Mouse (Mus musculus) cerebellum, postnatal 36 days (tissue): ENCODE measurements around the gene Blm.
A peak's percentile ranks its signal among the peaks of the same experiment; 100 is the strongest.

ENCODE experiments used
- DNase-seq, 2 experiments: peaks; one replicate each; pipeline ENCODE4 v3.0.0; 2021 to 2022; ENCODE audit warnings: mixed read lengths in 2 of 2

Gene Blm

DNA sequence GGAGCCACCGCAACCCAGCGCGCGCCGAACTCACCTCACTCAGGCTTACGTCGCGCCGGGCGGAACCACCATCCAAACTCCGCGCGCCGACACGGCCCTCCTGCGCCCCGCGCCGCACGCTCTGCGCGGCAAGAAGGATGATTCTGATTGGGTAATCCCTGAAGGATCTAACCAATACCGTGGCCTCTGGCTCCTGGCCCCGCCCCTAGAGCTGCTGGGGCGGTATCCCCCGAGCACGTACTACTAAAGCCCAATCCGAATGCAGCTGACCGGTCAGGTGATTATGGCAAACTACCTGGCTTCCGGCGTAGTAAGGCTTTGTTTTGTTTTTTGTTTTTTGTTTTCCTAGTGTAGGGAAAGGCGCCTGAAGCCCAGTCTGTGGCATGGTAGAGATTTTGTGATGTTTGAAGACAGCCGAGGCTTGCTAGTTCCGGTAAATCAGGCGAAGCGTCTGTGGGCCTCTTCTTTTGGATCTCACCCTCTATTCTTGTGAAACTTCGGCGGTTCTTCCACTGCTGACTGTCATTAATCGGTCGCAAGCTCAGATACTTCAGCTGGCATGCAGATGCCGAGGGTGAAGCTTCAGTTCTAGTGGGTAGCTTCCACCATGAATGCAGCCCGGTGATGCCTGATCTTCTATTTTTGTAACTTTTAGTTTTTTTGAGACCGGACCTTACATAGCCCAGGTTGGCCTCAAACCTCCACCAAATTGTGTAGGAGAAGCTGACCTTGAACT, at the start of gene Blm:
Gene Blm, minus strand, starts transcription at position 111 of the 736 bp plus-strand sequence.
- DNase-seq: peak; percentile 96 to 97

DNA sequence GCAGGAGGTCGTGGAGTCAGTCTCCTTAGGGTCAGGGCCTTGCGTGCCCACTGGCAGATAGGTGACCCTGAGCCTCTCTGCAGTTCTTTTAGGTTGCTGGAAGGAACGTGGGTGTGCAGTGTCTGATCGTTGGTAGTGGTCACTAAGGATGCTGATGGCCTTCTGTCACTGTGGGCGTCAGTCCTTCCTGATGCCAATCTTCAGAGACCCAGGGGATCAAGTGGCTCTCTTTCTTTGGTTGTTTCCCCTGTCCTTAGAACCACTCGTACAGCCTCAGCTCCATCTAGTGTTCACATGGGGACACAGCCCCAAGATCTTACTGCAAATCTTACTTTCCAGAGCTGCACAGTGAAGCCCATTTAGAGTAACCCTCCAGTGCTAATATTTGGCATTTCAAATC, 49.1 kb upstream of the Blm start:
- peak; percentile 54 to 64 for DNase-seq

DNA sequence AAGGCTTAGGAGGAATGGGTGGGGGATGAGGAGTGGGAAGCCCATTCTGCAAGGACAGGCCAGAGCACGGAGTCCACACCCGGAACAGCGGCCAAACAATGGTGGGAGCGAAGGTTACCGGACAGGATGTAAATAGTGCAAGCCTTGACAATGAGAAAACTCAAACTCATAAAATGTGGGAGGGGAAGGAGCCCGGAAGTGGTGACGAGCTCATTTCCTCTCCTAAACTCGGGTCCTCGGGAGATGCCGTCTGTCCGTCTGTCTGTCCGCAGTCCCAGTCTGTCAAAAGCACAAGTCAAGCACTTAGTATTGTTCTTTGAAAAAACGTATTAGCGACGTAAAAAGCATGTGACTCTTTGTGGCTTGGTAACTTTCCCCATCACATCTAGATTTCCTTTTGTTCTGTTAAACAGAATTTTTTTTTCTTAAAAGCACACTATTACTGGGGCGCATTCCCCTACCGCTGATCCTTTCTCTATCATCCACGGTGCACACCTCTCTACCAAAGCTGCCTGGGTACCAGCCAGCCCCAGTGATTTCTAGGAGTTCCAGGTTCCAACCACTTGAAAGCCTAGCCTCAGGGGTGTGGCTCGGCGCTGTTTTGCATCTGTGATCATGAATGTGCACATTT, 48.0 kb upstream of the Blm start:
- DNase-seq: no peak

DNA sequence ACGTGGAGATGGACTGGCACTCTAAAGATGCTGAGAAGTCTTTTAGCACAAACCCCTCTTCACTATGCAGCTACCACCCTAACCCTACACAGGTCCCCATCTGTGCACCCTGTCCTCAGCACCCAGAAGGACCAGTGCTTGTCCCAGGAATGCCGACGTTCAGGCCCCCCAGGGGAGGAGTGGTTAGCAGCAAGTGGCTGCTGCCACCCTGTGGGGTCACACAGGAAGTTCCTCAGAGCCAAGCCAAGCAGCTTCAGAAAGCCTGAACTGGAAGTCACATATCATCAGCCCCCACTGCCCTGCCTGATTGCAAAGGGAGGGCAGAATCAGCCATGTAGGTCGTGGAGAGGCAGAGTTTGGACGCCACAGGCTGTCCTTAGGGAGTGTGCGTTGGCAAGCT, 45.4 kb upstream of the Blm start:
- DNase-seq: peak; percentile 30 to 47

DNA sequence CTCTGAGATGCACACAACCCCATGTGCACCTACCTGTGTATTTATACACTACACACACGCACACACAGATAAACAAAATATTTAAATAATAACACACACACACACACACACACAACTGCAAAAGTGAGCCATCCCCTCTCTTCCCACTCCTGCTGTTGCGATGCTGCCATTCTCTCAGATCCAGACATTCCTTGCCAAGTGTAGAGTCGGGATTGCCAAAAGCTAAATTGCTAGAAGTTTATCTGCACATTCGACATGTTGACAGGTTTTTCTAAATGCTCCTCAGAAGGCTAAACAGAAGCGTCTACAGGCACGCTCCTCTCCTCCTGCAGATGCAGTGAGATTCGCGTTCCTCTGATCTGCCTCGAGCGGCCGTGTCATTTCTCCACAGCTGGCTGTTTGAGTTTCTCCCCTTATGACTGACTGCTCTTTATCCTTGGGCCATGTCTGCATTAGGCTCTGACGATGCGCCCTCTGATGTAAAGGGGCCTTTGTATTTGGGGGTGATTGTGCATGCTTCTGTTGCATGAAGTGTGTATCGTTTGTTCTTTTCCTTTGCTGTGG, 42.6 kb upstream of the Blm start:
- no peak for DNase-seq

DNA sequence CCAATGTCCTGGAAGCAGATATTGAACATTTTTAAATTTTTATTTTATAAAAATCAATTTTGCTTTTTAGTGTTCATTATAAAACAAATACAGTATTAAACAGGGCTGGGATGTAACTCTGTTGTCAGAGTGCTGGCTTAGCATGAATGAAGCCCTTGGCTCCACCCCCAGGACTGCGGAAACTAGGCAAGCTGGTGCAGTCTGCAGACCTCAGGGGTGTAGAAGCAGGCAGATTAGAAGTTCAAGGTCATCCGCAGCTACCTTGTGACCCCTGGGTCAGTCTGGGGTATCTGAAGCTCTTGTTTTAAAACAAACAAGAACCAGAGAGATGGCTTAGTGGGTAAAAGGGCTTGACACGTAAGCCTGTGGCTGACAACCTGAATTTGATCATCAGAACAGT, 41.7 kb upstream of the Blm start:
- DNase-seq: no peak

DNA sequence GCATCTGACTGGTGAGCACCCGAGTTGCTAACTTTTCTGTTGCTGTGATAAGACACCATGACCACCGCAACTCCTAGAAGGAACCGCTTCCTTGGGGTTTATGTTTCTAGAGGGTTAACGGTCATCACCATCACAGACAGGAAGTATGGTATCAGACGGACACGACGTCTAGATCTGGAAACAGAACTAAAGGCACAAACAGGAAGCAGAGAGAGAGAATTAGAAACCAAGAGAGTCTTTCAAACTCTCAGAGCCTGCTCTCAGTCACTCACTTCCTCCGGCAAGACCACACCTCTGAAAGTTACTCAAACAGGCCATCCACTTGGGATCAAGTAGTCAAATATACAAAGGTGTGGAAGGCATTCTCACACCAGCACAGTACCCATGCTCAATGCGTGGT, 40.8 kb upstream of the Blm start:
- DNase-seq: no peak

DNA sequence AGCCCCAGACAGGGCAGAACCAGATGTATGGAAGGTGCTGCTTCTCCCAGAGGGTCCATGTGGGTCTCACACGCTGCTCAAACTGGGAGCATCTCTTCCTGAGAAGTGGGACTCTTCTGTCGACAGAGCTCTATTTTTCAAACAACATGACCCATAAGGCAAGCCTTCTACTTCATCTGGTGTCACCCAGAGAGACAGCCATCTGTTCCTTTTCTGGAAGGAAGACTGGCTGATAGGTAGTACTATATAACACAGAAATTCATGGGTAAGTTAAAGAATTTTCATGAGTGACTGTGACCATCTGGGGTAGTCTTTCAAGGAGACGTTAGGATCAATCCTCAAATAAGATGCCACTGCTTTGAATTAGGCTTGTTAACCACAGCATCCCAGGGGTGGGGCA, 38.2 kb upstream of the Blm start:
- DNase-seq: peak in 1 of 2 experiments; percentile 25

DNA sequence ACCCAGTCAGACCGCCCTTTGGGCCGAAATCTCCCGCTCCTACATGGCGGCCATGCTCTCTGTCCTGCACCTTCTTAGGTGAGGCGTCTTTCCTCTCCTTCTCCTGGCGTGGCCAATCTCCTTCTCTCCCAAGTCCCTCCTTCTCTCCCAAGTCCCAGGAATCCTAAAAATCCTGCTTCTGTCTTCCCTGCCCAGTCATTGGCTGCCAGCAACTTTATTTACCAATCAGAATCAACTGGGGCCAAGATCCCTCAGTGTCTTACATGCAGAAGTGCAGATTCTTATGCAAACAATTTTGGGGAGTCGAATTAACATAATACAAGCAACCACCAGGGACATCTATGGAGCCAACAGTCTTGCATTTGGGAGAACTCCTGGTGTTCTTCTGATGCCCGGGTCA, 33.1 kb upstream of the Blm start:
- no peak for DNase-seq

DNA sequence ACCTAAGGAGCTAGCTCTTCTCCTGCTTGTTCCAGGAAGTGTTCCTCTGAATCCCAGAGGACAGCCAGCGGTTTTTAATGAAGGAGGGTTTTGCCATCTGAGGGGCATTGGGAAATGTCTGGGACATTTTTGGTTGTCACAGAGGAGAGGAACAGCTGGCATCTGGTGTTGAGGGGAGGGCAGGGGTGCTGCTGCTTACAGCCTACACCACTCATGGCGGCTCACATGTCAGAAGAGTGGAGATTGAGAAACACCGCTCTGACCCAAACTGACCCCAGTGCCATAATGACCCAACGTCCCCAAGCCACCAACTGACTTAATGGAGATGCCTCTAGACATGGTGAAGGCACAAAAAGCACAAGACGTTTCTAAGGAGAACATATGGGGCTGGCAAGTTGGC, 27.0 kb upstream of the Blm start:
- DNase-seq: no peak

DNA sequence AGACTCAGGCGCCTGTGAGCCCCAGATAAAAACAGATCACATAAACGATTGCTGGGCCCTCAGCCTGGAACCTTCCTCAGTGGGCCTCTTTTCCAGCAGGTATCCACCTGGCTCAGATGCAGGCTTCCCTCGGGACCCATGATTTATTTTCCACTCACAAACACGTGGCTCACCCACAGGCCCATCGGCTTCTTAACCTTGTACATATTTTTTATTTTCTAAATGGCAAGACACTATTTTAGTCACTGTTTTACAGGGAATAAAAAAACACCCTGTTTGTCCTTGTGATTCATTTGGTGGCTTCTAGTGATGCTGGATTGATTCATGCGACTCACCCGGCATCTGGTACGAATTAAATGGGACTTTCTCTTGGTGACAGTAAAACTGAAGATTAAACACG, 26.4 kb upstream of the Blm start:
- no peak for DNase-seq

DNA sequence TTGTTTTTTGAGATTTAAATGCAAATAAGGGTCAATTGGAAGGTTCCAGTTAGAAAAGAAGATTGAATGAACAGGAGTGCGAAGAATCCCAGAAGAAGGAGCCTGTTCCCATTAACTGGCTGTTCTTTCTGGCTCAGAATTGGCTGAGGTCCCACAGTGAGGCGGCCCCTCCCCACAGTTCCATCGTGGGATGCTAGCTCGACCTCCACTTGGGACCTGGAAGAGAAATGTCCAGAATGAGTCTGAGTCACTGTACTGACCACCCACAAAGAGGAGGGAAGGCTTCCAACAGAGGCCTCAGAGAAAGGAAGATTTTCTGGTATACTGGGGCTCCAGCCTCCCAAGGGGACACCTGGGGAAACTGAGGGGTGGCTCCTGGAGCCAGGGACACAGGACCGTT, 23.7 kb upstream of the Blm start:
- DNase-seq: no peak

DNA sequence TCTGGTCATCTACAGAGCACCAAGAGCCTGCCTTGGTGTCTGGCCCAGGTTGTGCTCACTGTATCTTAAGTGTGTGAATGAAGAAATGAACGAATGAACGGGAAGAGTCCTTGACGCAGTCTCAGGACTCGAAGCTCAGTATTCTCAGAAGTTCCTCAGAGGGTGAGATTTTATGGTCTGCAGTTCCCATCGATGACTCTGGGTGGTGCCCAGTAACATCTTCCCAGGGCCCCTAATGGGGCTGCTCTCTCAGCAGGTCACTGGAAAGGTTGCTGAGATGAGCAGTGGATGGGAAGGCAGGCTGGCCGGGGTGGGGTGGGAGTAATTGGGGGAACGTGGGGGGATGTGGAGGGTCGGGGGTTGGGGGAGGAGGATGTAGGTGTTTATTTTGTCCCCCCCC, 23.2 kb upstream of the Blm start:
- no peak for DNase-seq

DNA sequence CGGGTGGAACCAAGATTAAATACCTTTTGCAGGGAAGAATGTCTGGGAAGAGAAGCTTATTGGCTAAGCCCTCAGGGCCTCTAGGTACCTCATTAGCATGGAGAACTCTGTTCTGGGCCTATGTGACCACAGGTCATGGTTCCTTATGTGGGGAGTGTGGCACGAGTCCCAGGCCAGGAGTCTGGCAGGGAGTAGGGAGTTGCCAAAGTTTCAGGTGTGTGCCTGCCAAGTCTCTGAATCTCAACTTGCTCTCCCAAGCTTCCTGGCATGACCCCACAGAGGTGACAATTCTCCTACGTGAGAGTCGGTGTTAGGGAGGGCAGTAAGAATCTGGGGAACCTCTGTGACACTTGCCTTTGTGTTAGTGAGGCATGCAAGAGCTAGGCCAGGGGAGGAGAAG, 22.2 kb upstream of the Blm start:
- DNase-seq: no peak

DNA sequence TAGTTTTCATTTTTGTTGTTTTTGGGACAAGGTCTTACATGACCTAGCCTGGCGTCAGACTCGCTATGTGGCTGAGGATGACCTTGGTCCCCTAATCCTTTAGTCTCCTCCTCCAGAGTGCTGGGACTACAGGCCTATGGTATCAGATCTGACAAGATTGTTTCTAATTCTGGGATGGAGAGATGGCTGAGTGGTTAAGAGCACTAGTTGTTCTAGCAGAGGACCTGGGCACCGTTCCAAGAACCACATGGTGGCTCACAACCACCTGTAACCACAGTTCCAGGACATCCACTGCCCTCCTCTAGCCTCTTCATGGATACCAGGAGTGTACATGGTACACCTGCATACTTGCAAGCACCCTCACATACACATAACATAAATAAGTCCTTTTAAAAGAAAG, 21.2 kb upstream of the Blm start:
- DNase-seq: peak in 1 of 2 experiments; percentile 12

DNA sequence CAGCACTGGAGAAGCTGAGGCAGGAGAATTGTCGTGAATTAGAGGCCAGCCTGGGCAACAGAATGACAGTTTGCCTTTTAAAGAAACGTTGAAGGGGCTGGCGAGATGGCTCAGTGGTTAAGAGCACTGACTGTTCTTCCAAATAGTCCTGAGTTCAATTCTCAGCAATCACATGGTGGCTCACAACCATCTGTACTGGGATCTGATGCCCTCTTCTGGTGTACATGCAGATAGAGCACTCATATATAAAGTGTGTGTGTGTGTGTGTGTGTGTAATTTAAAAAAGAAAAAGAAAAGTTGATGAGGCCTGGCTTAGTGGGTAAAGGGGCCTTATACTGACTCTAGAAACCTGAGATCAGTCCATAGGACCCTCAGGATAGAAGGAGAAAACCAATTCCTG, 20.2 kb upstream of the Blm start:
- DNase-seq: no peak

DNA sequence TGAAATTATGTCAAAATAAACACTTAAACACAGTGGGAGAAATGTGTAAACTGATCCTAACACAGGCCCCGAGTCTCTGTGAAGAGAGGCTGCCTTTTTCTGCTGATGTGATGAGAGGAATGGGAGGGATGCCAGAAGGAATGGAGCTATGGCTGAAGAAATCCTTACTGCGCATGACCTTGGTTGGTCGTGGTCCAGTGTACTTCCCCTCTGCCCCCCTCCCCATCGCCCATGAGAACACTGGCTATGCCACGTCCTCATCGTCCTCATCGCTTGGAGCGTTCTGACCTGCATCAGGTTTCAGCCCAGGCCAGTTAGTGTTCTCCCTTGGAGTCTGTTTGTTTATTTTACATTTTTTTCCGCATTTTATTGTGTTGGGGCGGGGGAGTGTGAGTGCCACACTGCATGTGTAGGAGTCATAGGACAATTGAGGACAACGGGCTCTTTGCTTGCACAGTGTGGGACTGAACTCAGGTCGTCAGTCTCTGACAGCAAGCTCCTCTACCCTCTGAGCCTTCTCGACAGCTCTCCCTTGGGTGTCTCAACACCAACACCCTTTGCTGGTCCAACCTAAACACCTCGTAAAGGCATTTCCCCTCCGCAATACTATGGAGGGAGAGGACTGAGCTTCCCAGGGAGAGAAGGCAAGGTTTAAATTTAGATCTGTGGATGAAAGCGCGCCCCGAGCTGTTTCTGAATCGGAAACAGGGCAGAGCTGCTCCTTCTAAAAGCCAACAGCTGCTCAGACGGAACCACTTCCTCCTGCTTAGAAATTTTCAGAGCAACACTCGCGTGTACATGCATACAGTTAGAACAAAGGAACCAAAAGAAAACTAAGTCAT, 19.5 kb upstream of the Blm start:
- DNase-seq: no peak

DNA sequence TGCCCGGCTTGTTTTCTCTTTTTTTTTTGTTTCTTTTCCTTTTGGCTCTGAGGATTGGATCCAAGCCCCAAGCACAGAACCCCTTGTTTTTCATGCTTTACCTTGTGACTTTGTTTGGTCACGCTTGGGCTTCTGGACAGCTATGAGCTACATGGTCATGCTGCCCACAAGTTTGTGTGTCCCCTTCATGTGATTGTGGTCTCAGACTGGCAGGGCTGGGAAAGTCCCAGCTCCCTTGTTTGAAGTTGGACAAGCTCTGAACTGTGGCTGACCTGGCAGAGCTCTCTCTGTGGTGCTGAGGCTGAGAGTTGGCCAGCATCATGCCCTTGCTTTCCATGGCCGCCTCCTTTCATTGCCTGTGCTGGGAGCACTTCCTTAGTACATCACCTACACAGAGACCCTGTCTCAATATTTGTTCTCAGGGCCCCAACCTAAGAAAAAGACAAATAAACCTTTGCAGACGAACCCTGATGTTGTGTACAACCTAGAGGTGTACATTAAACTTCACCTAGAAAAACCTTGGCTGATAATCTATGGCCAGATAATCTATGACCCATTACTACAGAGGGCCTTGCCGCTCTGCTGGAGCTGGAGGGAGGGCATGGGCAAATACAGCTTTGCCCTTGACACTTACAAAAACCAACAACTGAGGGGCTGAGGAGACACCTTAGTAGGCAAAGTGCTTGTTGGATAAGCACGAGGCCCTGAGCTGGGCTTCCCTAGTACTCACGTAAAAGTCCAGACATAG, 13.8 kb upstream of the Blm start:
- DNase-seq: no peak

DNA sequence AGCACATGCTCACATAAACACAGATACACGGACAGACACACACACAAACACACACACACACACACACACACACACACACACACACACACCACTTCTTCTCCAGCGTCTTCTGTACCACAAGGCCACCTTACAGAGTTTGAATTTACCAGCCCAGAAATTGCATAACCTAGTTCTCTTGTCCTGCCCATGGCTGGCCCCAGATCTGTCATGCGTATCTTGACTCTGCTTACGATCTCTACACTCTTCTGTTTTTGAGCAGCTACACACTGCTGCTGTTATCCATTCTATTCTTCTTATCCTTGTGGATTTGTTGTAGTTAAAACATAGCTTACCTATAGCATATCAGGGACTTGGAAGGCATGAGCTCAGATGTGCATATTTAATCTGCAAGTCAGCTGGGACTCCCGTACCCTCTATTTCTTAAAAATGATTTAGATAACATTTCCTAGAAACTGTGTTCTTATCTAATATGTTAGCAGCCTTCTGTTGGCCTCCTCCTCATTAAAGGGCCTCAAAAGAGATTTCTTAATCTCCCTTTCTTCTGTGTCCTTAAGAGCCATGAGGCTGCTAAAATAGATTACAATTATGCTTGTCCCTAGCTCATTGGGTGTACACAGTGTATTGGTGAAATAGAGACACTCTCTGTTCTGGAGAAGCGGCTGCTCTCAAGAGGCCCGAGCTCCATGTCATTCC, 7.4 kb upstream of the Blm start:
- no peak for DNase-seq

DNA sequence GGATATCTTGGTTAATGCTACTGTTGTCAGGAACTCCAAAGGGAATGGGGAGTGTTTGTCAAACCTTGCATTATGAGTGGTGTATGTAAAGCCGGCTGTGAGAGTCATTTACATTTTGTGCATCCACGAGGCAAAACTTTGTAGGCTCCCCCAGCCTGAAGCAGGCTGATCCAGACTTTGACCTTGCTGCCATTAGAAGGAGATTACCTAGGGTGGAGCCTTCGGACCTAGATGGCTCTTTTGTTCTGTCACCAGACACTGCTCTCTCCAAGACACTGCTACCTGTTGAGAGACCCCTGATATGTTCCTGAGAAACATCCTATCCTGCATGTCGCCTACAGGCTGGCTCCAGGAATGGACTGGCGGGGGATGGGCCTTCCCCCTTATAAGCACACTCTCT, 4.7 kb upstream of the Blm start:
- no peak for DNase-seq

DNA sequence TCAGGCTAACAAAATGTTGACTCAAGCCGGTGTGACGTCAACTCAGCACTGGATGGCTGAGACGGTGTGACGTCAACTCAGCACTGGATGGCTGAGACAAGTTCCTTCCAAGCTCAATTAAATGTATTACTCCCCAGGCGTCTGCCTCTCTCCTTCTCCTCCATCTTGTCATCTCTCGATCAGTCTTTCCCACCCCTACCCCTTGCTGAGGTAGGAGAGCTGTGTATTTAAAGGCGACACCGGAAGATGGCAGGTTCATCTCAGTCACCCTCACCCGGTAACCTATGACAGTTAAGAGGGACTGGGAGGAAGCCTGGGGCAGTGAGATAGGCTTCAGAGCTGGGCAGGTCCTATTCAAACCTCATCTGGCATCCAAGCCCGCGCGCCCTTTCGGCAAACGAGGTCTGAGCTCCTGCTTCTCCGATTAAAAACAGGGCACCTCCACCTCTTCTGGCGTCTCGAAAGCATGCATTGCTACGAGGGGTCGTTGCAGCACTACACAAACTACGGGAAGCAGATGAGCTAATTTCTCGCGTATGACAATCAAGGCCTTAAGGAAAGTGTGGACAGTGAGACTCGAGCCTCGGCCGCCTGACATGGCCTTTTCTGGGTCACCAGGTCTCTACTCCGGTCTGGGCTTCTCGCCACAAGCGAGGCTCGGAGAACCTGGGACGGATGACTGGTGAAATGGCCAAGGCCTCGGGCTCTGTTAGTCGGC, 469 bp downstream of the Blm start:
- DNase-seq: peak in 1 of 2 experiments; percentile 14

DNA sequence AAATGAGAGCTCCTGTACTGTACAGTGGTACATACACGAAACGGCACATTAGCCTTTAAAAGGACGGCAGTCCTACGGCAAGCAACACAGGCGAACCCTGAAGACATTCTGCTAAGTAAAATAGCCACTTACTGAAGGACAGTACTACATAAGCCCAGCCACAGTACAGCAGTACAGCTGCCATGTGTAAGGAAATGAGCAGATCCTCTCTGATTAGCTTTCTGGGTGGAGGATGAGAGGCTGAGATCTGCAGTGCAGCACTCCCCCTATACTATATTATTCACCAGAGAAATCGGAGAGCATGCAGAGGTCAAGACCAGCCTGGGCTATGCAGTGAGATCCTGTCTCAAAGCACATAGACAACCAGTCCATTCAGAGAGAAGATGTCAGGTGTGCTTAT, 3.8 kb downstream of the Blm start:
- no peak for DNase-seq
